Mouse (Mus musculus): ENCODE measurements around the gene Samd4b. TPM values are rescaled to one million over a fixed set of nuclear protein-coding genes. Genes with fewer than 3 reads are reported as not detected.
"Not testable (repeated sequence)": the region's sequence is repeated elsewhere in the genome, so short reads cannot be mapped to it uniquely, and the experiment has no call there.

Samd4b gene
- polyA plus RNA-seq, 2 experiments, result 33.0 to 82.0 TPM

- no peak for ATAC-seq (ENCODE audit: low FRiP score, low read depth)
Measured at GRCm38 (mm10) chr7:28398000-28398399, 199.9 kb downstream of the Samd4b start.

GRCm38 (mm10) chr7:28395425-28395824, 202.5 kb downstream of the Samd4b start:
- peaks cover 8% of the 10 kb centered on the region for H3K4me1 ChIP-seq (ENCODE audit: control insufficient read depth, insufficient read depth, low read length)
- H3K36me3 ChIP-seq (ENCODE audit: control insufficient read depth, insufficient read depth, low read length), result peaks cover 62% of the 10 kb centered on the region
- no peak for DNase-seq (ENCODE audit: low spot score)
- H3K4me2 ChIP-seq (replicated peaks; ENCODE audit: low read depth, low read length, severe bottlenecking), result no peak overlapping the region
- no peaks in the 10 kb centered on the region for H3K9me3 ChIP-seq (ENCODE audit: control insufficient read depth, low read length)
- no peak overlapping the region for H3K4me3 ChIP-seq (replicated peaks; ENCODE audit: low read length)
- H3K27me3 ChIP-seq (ENCODE audit: control insufficient read depth, insufficient read depth, low read length), result no peaks in the 10 kb centered on the region
- 91% methylated on average over 4 of the region's 4 CpGs for WGBS
- TF ChIP-seq POLR2A (IDR thresholded peaks at IDR 0.05; ENCODE audit: borderline replicate concordance, extremely low read depth, insufficient read depth, insufficient read length), result no peak
- H3K9ac ChIP-seq (ENCODE audit: low read depth, low read length, severe bottlenecking), result no peak overlapping the region
- ATAC-seq (ENCODE audit: low FRiP score, low read depth), result no peak
- no peak overlapping the region for H3K27ac ChIP-seq (replicated peaks; ENCODE audit: low read depth, low read length)

More at GRCm38 (mm10) chr7:28398000-28398399, 199.9 kb downstream of the Samd4b start:
- peaks cover 4% of the 10 kb centered on the region for H3K4me1 ChIP-seq (ENCODE audit: control insufficient read depth, insufficient read depth, low read length)
- no peaks in the 10 kb centered on the region for H3K9me3 ChIP-seq (ENCODE audit: control insufficient read depth, low read length)
- no peak overlapping the region for H3K4me3 ChIP-seq (replicated peaks; ENCODE audit: low read length)
- 67% methylated on average over 3 of the region's 3 CpGs for WGBS
- H3K36me3 ChIP-seq (ENCODE audit: control insufficient read depth, insufficient read depth, low read length), result peaks cover 82% of the 10 kb centered on the region
- TF ChIP-seq POLR2A (IDR thresholded peaks at IDR 0.05; ENCODE audit: borderline replicate concordance, extremely low read depth, insufficient read depth, insufficient read length), result no peak
- no peaks in the 10 kb centered on the region for H3K27me3 ChIP-seq (ENCODE audit: control insufficient read depth, insufficient read depth, low read length)
- no peak overlapping the region for H3K4me2 ChIP-seq (replicated peaks; ENCODE audit: low read depth, low read length, severe bottlenecking)
- H3K27ac ChIP-seq (replicated peaks; ENCODE audit: low read depth, low read length), result no peak overlapping the region
- peak; percentile 41 for DNase-seq (ENCODE audit: low spot score)
- no peak overlapping the region for H3K9ac ChIP-seq (ENCODE audit: low read depth, low read length, severe bottlenecking)

GRCm38 (mm10) chr7:28393272-28393951, 204.5 kb downstream of the Samd4b start:
- no peak for ATAC-seq (ENCODE audit: low FRiP score, low read depth)
- H3K36me3 ChIP-seq (ENCODE audit: control insufficient read depth, insufficient read depth, low read length), result peaks cover 61% of the 10 kb centered on the region
- no peaks in the 10 kb centered on the region for H3K9me3 ChIP-seq (ENCODE audit: control insufficient read depth, low read length)
- WGBS, result 5% methylated on average over 19 of the region's 22 CpGs
- TF ChIP-seq POLR2A (IDR thresholded peaks at IDR 0.05; ENCODE audit: borderline replicate concordance, extremely low read depth, insufficient read depth, insufficient read length), result no peak
- no peak for DNase-seq (ENCODE audit: low spot score)
- H3K4me1 ChIP-seq (ENCODE audit: control insufficient read depth, insufficient read depth, low read length), result peaks cover 8% of the 10 kb centered on the region
- peak overlapping the region; percentile 91 for H3K4me2 ChIP-seq (replicated peaks; ENCODE audit: low read depth, low read length, severe bottlenecking)
- peak overlapping the region; percentile 44 for H3K27ac ChIP-seq (replicated peaks; ENCODE audit: low read depth, low read length)
- H3K9ac ChIP-seq (ENCODE audit: low read depth, low read length, severe bottlenecking), result peak overlapping the region; percentile 80
- H3K27me3 ChIP-seq (ENCODE audit: control insufficient read depth, insufficient read depth, low read length), result no peaks in the 10 kb centered on the region
- peak overlapping the region; percentile 91 for H3K4me3 ChIP-seq (replicated peaks; ENCODE audit: low read length)

- Histone ChIP-seq H3K36me3 (ENCODE audit: control insufficient read depth, insufficient read depth, low read length) (peaks cover 61% of the 10 kb centered on the region), H3K9me3 (ENCODE audit: control insufficient read depth, low read length) (no peaks in the 10 kb centered on the region), H3K4me2 (replicated peaks; ENCODE audit: low read depth, low read length, severe bottlenecking) (peak within 1 kb of the TSS; percentile 91), H3K27ac (replicated peaks; ENCODE audit: low read depth, low read length) (peak within 1 kb of the TSS; percentile 44), H3K4me3 (replicated peaks; ENCODE audit: low read length) (peak within 1 kb of the TSS; percentile 91), H3K27me3 (ENCODE audit: control insufficient read depth, insufficient read depth, low read length) (no peaks in the 10 kb centered on the region), H3K9ac (ENCODE audit: low read depth, low read length, severe bottlenecking) (peak within 1 kb of the TSS; percentile 80), H3K4me1 (ENCODE audit: control insufficient read depth, insufficient read depth, low read length) (peaks cover 8% of the 10 kb centered on the region)
- TF ChIP-seq POLR2A (IDR thresholded peaks at IDR 0.05; ENCODE audit: borderline replicate concordance, extremely low read depth, insufficient read depth, insufficient read length), result peak; percentile 66; the same call in 1 of the 2 replicates
- ATAC-seq (ENCODE audit: low FRiP score, low read depth) (peak; percentile 98), DNase-seq (ENCODE audit: low spot score) (peak; percentile 99)
- under 1% methylated on average over 58 of the region's 58 CpGs for WGBS
Measured at GRCm38 (mm10) chr7:28392429-28393271, 205.3 kb downstream of the Samd4b start, which contains the start of the genes Med29 and Paf1. Gene Med29, minus strand, starts transcription at chr7:28392708. Gene Paf1, plus strand, starts transcription at chr7:28392951.

GRCm38 (mm10) chr7:28390331-28390730, 207.6 kb downstream of the Samd4b start:
- Histone ChIP-seq H3K9ac (ENCODE audit: low read depth, low read length, severe bottlenecking) (no peak overlapping the region), H3K27me3 (ENCODE audit: control insufficient read depth, insufficient read depth, low read length) (no peaks in the 10 kb centered on the region), H3K27ac (replicated peaks; ENCODE audit: low read depth, low read length) (no peak overlapping the region), H3K4me2 (replicated peaks; ENCODE audit: low read depth, low read length, severe bottlenecking) (no peak overlapping the region), H3K4me1 (ENCODE audit: control insufficient read depth, insufficient read depth, low read length) (peaks cover 8% of the 10 kb centered on the region), H3K36me3 (ENCODE audit: control insufficient read depth, insufficient read depth, low read length) (peaks cover 43% of the 10 kb centered on the region), H3K9me3 (ENCODE audit: control insufficient read depth, low read length) (no peaks in the 10 kb centered on the region), H3K4me3 (replicated peaks; ENCODE audit: low read length) (no peak overlapping the region)
- no peak for TF ChIP-seq POLR2A (IDR thresholded peaks at IDR 0.05; ENCODE audit: borderline replicate concordance, extremely low read depth, insufficient read depth, insufficient read length)
- ATAC-seq (ENCODE audit: low FRiP score, low read depth), result no peak
- WGBS, result 99% methylated on average over 3 of the region's 3 CpGs
- no peak for DNase-seq (ENCODE audit: low spot score)

GRCm38 (mm10) chr7:28387384-28387783, 210.6 kb downstream of the Samd4b start:
- H3K27ac ChIP-seq (replicated peaks; ENCODE audit: low read depth, low read length); H3K27me3 ChIP-seq (ENCODE audit: control insufficient read depth, insufficient read depth, low read length); DNase-seq (ENCODE audit: low spot score); ATAC-seq (ENCODE audit: low FRiP score, low read depth); H3K4me2 ChIP-seq (replicated peaks; ENCODE audit: low read depth, low read length, severe bottlenecking); H3K9me3 ChIP-seq (ENCODE audit: control insufficient read depth, low read length); H3K4me3 ChIP-seq (replicated peaks; ENCODE audit: low read length); H3K9ac ChIP-seq (ENCODE audit: low read depth, low read length, severe bottlenecking): not testable (repeated sequence)
- H3K4me1 ChIP-seq (ENCODE audit: control insufficient read depth, insufficient read depth, low read length), result peaks cover 16% of the 10 kb centered on the region
- WGBS, result 88% methylated on average over 7 of the region's 7 CpGs
- peaks cover 32% of the 10 kb centered on the region for H3K36me3 ChIP-seq (ENCODE audit: control insufficient read depth, insufficient read depth, low read length)

- Histone ChIP-seq H3K4me1 (ENCODE audit: control insufficient read depth, insufficient read depth, low read length) (peaks cover 20% of the 10 kb centered on the region), H3K36me3 (ENCODE audit: control insufficient read depth, insufficient read depth, low read length) (peaks cover 32% of the 10 kb centered on the region)
- H3K9me3 ChIP-seq (ENCODE audit: control insufficient read depth, low read length); ATAC-seq (ENCODE audit: low FRiP score, low read depth); H3K4me2 ChIP-seq (replicated peaks; ENCODE audit: low read depth, low read length, severe bottlenecking); DNase-seq (ENCODE audit: low spot score); H3K9ac ChIP-seq (ENCODE audit: low read depth, low read length, severe bottlenecking); H3K27ac ChIP-seq (replicated peaks; ENCODE audit: low read depth, low read length); H3K27me3 ChIP-seq (ENCODE audit: control insufficient read depth, insufficient read depth, low read length); H3K4me3 ChIP-seq (replicated peaks; ENCODE audit: low read length): not testable (repeated sequence)
- 76% methylated on average over 6 of the region's 6 CpGs for WGBS
Measured at GRCm38 (mm10) chr7:28386877-28387276, 211.1 kb downstream of the Samd4b start.
